Mouse (Mus musculus) forebrain, embryonic 12.5 days (tissue): ENCODE results near the gene Rhbdf2. TPM values are rescaled to one million over a fixed set of nuclear protein-coding genes. Genes with fewer than 3 reads are reported as not detected.
"Not testable (repeated sequence)": the region's sequence is repeated elsewhere in the genome, so short reads cannot be mapped to it uniquely, and the experiment has no call there.

Source experiments
- ATAC-seq: fragments of 200-750 bp; cut with Nextera tagmentation; 2 replicates; pipeline ENCODE4 v1.8.0; 2017; ENCODE audit warnings: moderate TSS enrichment; ENCODE audit not compliant: low FRiP score
- H3K27ac ChIP-seq: fragments of 300-500 bp; sonication (generic); 2 replicates; pipeline ENCODE4 v1.5.1; 2016; ENCODE audit warnings: mild to moderate bottlenecking
- H3K27me3 ChIP-seq: fragments of 300-500 bp; sonication (generic); 2 replicates; pipeline ENCODE4 v1.6.1; 2016; ENCODE audit warnings: mild to moderate bottlenecking
- H3K36me3 ChIP-seq: fragments of 300-500 bp; sonication (generic); replicated peaks from 2 replicates; pipeline ENCODE4 v1.6.1; 2016; ENCODE audit warnings: mild to moderate bottlenecking
- H3K4me1 ChIP-seq: fragments of 300-500 bp; sonication (generic); 2 replicates; pipeline ENCODE4 v1.6.1; 2016
- H3K4me2 ChIP-seq: fragments of 300-500 bp; sonication (generic); 2 replicates; pipeline ENCODE4 v1.6.1; 2016; ENCODE audit warnings: mild to moderate bottlenecking, moderate library complexity
- H3K4me3 ChIP-seq: fragments of 300-500 bp; sonication (generic); replicated peaks from 2 replicates; pipeline ENCODE4 v1.5.1; 2016; ENCODE audit warnings: mild to moderate bottlenecking
- H3K9ac ChIP-seq: fragments of 300-500 bp; sonication (generic); 2 replicates; pipeline ENCODE4 v1.6.1; 2016; ENCODE audit warnings: mild to moderate bottlenecking
- H3K9me3 ChIP-seq: fragments of 300-500 bp; sonication (generic); 2 replicates; pipeline ENCODE4 v1.6.1; 2016
- WGBS: fragments of 180-500 bp; shearing (Covaris S2); methylation state at CpG from one replicate; pipeline ENCODE4 v1.1.7; 2016; 5-methylcytosine and 5-hydroxymethylcytosine counted together
- polyA plus RNA-seq: library from polyadenylated mRNA; unstranded; fragments of >200 nt; fragmentation: Nextera tagmentation; extraction: Ambion mirVana; gene quantifications from 2 replicates; pipeline ENCODE4 v1.2.1, GENCODE M21; 2016

Rhbdf2 gene
- polyA plus RNA-seq: 1.4 and 1.9 TPM in 2 replicates

- Histone ChIP-seq H3K4me2 (no peak within 1 kb of the TSS), H3K4me1 (peaks cover 17% of the 10 kb centered on the region), H3K9ac (no peak within 1 kb of the TSS), H3K36me3 (no peaks in the 10 kb centered on the region), H3K27me3 (peaks cover 41% of the 10 kb centered on the region), H3K9me3 (no peaks in the 10 kb centered on the region), H3K27ac (no peak within 1 kb of the TSS), H3K4me3 (no peak within 1 kb of the TSS)
- WGBS: 73% methylated on average over 10 of the region's 10 CpGs
- no peak for ATAC-seq
Observed at GRCm38 (mm10) chr11:116626299-116627071, at the start of gene Rhbdf2. Gene Rhbdf2 (minus strand): TSS chr11:116627019.

- no peak overlapping the region for H3K4me3 ChIP-seq
- no peaks in the 10 kb centered on the region for H3K9me3 ChIP-seq
- no peaks in the 10 kb centered on the region for H3K27me3 ChIP-seq
- H3K9ac ChIP-seq: no peak overlapping the region
- H3K27ac ChIP-seq: no peak overlapping the region
- peaks cover 24% of the 10 kb centered on the region for H3K4me1 ChIP-seq
- WGBS: 92% methylated on average over 14 of the region's 14 CpGs
- no peak overlapping the region for H3K4me2 ChIP-seq
- no peak for ATAC-seq
- H3K36me3 ChIP-seq: peaks cover 67% of the 10 kb centered on the region
Observed at GRCm38 (mm10) chr11:116676175-116676976, 49.6 kb upstream of the Rhbdf2 start.

GRCm38 (mm10) chr11:116675429-116675828 is 48.6 kb upstream of the Rhbdf2 start:
- ATAC-seq, H3K4me3 ChIP-seq, H3K9ac ChIP-seq, H3K4me2 ChIP-seq, H3K27ac ChIP-seq, H3K9me3 ChIP-seq, H3K27me3 ChIP-seq: not testable (repeated sequence)
- H3K36me3 ChIP-seq: peaks cover 59% of the 10 kb centered on the region
- WGBS: 85% methylated on average over 6 of the region's 6 CpGs
- H3K4me1 ChIP-seq: peaks cover 30% of the 10 kb centered on the region

GRCm38 (mm10) chr11:116674616-116675379 is 48.0 kb upstream of the Rhbdf2 start:
- Histone ChIP-seq H3K4me3 (no peak overlapping the region), H3K27ac (no peak overlapping the region), H3K9me3 (no peaks in the 10 kb centered on the region), H3K9ac (no peak overlapping the region), H3K27me3 (peaks cover 3% of the 10 kb centered on the region; the same call in 1 of the 2 replicates), H3K36me3 (peaks cover 59% of the 10 kb centered on the region), H3K4me1 (peaks cover 32% of the 10 kb centered on the region), H3K4me2 (no peak overlapping the region)
- ATAC-seq: no peak
- 86% methylated on average over 7 of the region's 7 CpGs for WGBS

- H3K27ac ChIP-seq: no peak overlapping the region
- H3K36me3 ChIP-seq: peaks cover 48% of the 10 kb centered on the region
- peaks cover 4% of the 10 kb centered on the region; the same call in 1 of the 2 replicates for H3K27me3 ChIP-seq
- H3K9ac ChIP-seq: 0 out of 2 replicates have a peak overlapping the region, but pooled peaks have one; percentile 91
- peaks cover 43% of the 10 kb centered on the region for H3K4me1 ChIP-seq
- H3K9me3 ChIP-seq: no peaks in the 10 kb centered on the region
- WGBS: 87% methylated on average over 2 of the region's 2 CpGs
- H3K4me2 ChIP-seq: peak overlapping the region; percentile 90
- no peak for ATAC-seq
- H3K4me3 ChIP-seq: no peak overlapping the region
Observed at GRCm38 (mm10) chr11:116673410-116673809, 46.6 kb upstream of the Rhbdf2 start.

- Histone ChIP-seq H3K27ac (no peak overlapping the region), H3K36me3 (peaks cover 43% of the 10 kb centered on the region), H3K9me3 (no peaks in the 10 kb centered on the region), H3K27me3 (peaks cover 4% of the 10 kb centered on the region; the same call in 1 of the 2 replicates), H3K4me1 (peaks cover 43% of the 10 kb centered on the region), H3K4me3 (peak overlapping the region; percentile 83), H3K9ac (peak overlapping the region; percentile 91), H3K4me2 (peak overlapping the region; percentile 90)
- 21% methylated on average over 7 of the region's 7 CpGs for WGBS
- ATAC-seq: no peak
Observed at GRCm38 (mm10) chr11:116672595-116672994, 45.8 kb upstream of the Rhbdf2 start.

GRCm38 (mm10) chr11:116671845-116672434 is 45.1 kb upstream of the Rhbdf2 start:
- peak; percentile 34 for ATAC-seq
- H3K9ac ChIP-seq: peak overlapping the region; percentile 91
- H3K27me3 ChIP-seq: peaks cover 4% of the 10 kb centered on the region; the same call in 1 of the 2 replicates
- peak overlapping the region; percentile 90 for H3K4me2 ChIP-seq
- H3K27ac ChIP-seq: peak overlapping the region; percentile 19; the same call in 1 of the 2 replicates
- H3K36me3 ChIP-seq: peaks cover 36% of the 10 kb centered on the region
- peaks cover 43% of the 10 kb centered on the region for H3K4me1 ChIP-seq
- under 1% methylated on average over 24 of the region's 24 CpGs for WGBS
- peak overlapping the region; percentile 83 for H3K4me3 ChIP-seq
- no peaks in the 10 kb centered on the region for H3K9me3 ChIP-seq

GRCm38 (mm10) chr11:116671112-116671844 is 44.5 kb upstream of the Rhbdf2 start:
- Histone ChIP-seq H3K27ac (peak overlapping the region; percentile 57), H3K4me1 (peaks cover 43% of the 10 kb centered on the region), H3K27me3 (peaks cover 4% of the 10 kb centered on the region; the same call in 1 of the 2 replicates), H3K36me3 (peaks cover 30% of the 10 kb centered on the region), H3K4me2 (peak overlapping the region; percentile 90), H3K9ac (peak overlapping the region; percentile 91), H3K9me3 (no peaks in the 10 kb centered on the region), H3K4me3 (peak overlapping the region; percentile 83)
- ATAC-seq: peak; percentile 87
- 2% methylated on average over 45 of the region's 45 CpGs for WGBS

- Histone ChIP-seq H3K9me3 (no peaks in the 10 kb centered on the region), H3K27me3 (peaks cover 4% of the 10 kb centered on the region; the same call in 1 of the 2 replicates), H3K9ac (no peak overlapping the region), H3K36me3 (peaks cover 21% of the 10 kb centered on the region), H3K27ac (no peak overlapping the region), H3K4me3 (no peak overlapping the region), H3K4me1 (peaks cover 43% of the 10 kb centered on the region), H3K4me2 (no peak overlapping the region)
- ATAC-seq: no peak
- WGBS: 90% methylated on average over 7 of the region's 7 CpGs
Observed at GRCm38 (mm10) chr11:116670386-116670785, 43.6 kb upstream of the Rhbdf2 start.

GRCm38 (mm10) chr11:116669787-116670365 is 43.1 kb upstream of the Rhbdf2 start:
- Histone ChIP-seq H3K36me3 (peaks cover 16% of the 10 kb centered on the region), H3K9ac (no peak overlapping the region), H3K4me1 (peaks cover 43% of the 10 kb centered on the region), H3K4me3 (no peak overlapping the region), H3K9me3 (no peaks in the 10 kb centered on the region), H3K27ac (no peak overlapping the region), H3K27me3 (peaks cover 4% of the 10 kb centered on the region; the same call in 1 of the 2 replicates), H3K4me2 (no peak overlapping the region)
- ATAC-seq: no peak
- WGBS: 71% methylated on average over 13 of the region's 13 CpGs

GRCm38 (mm10) chr11:116669316-116669715 is 42.5 kb upstream of the Rhbdf2 start:
- Histone ChIP-seq H3K4me1 (peaks cover 43% of the 10 kb centered on the region), H3K36me3 (peaks cover 10% of the 10 kb centered on the region), H3K27ac (no peak overlapping the region), H3K27me3 (peaks cover 4% of the 10 kb centered on the region; the same call in 1 of the 2 replicates), H3K9ac (no peak overlapping the region), H3K9me3 (no peaks in the 10 kb centered on the region), H3K4me3 (no peak overlapping the region), H3K4me2 (no peak overlapping the region)
- 57% methylated on average over 5 of the region's 5 CpGs for WGBS
- ATAC-seq: no peak
